8 mouse cellular contexts compared by ENCODE assay signal in the genomic region with DNA sequence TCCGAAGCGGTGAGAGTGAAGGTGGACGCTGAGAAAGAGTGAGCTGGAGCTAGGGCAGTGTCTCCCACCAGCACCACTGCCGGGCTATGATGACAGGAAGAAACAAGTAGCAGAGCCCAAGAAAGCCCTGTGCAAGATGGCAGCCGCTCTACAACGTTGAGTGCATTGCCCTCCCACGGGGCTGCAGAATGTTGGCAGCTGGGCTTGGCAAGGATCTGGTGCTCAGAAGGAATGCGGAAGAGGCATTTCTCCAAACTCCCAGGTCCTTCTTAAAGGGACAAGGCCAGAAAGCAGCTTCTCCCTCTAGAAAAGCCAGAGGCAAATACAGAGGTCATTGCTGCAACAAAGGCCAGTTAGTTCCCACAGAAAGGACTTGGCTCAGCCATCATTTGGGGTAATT.
A peak's percentile ranks its signal among the peaks of the same experiment; 100 is the strongest.
DNase-seq lines count a peak whose midpoint lies in the region; ATAC-seq lines count a peak whose summit lies in the region.

No protein-coding gene starts in this region.

- DNase-seq in frontal cortex, postnatal 25 days (ENCODE audit: low spot score in 2 of 2) = no peak
- peak; percentile 5 for DNase-seq in urinary bladder, postnatal 14 days (ENCODE audit: low spot score)
- no peak for DNase-seq in urinary bladder, postnatal 25 days (ENCODE audit: low spot score)
- peak; percentile 29 to 45 for DNase-seq in kidney, postnatal 36 days
- no peak for DNase-seq in retina, postnatal 1 day
- DNase-seq in spleen, postnatal 10 days (ENCODE audit: low spot score in 2 of 2) = no peak

- ATAC-seq in frontal cortex, adult (ENCODE audit: low TSS enrichment) = peak; percentile 62
- ATAC-seq in megakaryocyte progenitor cell, adult 5-6 weeks (replicated peaks; ENCODE audit: poor library complexity) = no peak

Comparison
In these comparisons a context has a peak if more than half of its experiments do, and no peak if none do; other contexts are left out.
1. DNase-seq: peak in urinary bladder, postnatal 14 days (single experiment) and kidney, postnatal 36 days (2 of 2); none in frontal cortex, postnatal 25 days (0 of 2), urinary bladder, postnatal 25 days (single experiment), retina, postnatal 1 day (single experiment) and spleen, postnatal 10 days (0 of 2).